Mouse (Mus musculus) kidney, adult 11 months (tissue): ENCODE data around the gene Gng3.
"Not testable (repeated sequence)": the region's sequence is repeated elsewhere in the genome, so short reads cannot be mapped to it uniquely, and the experiment has no call there.

Experiments
- DNase-seq: peaks from one replicate; pipeline ENCODE4 v3.0.0; 2022

Gng3 gene

GRCm38 (mm10) chr19:8839103-8839907 is at the start of gene Gng3:
Gene Gng3, minus strand, starts transcription at chr19:8839194.
- DNase-seq: no peak

DNA sequence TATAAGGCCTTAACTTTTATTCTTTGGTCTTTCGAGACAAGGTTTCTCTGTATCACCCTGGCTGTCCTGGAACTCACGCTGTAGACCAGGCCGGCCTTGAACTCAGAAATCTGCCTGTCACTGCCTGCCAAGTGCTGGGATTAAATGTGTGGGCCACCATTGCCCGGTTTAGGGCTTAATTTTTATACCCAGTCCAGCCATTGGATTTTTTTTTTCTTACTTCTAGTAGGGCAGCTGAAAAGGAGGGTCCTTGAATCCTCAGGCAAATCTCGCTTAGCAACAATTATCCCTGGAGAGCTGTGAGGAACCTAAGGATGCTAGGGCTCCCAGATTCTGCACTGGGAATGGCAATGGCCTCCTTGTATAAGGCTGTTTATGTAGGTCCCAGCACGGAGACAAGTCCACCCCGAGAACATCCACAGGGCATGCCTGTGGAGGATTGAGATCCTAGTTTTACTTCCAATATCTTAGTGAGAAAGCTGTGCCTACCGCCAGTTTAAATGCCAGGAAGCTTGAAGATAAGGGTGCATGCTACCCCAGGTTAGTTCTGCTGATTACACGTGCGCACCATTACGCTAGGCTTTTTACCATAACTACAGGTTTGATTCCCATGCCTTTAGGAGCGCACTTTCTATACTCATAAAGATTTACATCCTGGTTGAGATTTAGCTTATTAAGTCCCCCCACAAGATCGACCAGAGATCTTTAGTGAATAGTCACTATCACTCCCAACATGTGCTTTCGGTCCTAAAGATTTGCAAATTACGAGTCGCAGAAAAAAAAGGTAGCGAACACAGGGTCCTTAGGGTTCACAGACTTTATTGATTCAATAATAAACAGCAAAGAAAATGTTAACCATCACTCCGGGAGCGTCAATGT is 48.8 kb upstream of the Gng3 start:
- no peak for DNase-seq

- DNase-seq: no peak
Observed at GRCm38 (mm10) chr19:8886916-8887584, 48.1 kb upstream of the Gng3 start.

DNA sequence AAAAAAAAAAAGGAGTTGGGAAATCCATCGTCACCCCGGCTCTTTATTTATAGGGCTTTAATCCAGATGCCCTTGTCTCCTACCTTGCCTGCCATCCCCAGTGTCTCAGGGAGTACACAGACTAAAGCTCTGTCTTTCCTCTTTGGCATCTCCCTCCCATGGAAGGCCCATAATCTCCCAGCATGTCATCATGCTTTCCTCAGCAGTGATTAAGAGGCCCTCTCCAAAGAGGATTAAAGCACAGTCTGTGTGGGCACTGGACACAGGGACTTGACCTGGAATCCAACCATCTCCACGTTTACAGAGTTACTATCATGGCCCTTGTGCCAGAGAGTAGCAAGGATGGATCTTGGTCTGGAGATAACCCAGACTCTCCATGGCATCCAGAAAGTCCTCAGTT is 44.6 kb upstream of the Gng3 start, which contains the start of the genes Lbhd1 and Gm49403:
Gene Lbhd1 (plus strand): TSS at position 117 of the 400 bp plus-strand sequence.
Gene Gm49403 (plus strand): TSS at position 315 of the 400 bp plus-strand sequence.
- DNase-seq: no peak

GRCm38 (mm10) chr19:8881034-8881392 is 42.0 kb upstream of the Gng3 start:
- no peak for DNase-seq

GRCm38 (mm10) chr19:8880311-8881033 is 41.5 kb upstream of the Gng3 start, which contains the start of gene Uqcc3:
Gene Uqcc3, minus strand, starts transcription at chr19:8880923.
- peak; percentile 91 for DNase-seq

DNA sequence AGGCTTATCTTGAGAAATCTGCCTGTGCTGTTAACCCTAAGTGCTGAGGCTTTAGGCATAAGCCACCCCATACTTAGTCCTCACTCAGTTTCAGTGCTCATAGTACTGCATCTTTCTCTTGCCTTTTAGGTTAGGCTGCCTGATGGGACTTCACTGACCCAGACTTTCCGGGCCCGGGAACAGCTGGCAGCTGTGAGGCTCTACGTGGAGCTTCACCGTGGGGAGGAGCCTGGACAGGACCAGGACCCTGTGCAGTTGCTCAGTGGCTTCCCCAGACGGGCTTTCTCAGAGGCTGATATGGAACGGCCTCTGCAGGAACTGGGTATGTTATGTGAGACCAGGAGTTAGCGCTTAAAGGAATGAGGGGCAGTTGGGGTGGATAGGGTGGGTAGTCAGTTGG is 36.0 kb upstream of the Gng3 start:
- DNase-seq: no peak

GRCm38 (mm10) chr19:8872266-8872840 is 33.4 kb upstream of the Gng3 start:
- DNase-seq: no peak

DNA sequence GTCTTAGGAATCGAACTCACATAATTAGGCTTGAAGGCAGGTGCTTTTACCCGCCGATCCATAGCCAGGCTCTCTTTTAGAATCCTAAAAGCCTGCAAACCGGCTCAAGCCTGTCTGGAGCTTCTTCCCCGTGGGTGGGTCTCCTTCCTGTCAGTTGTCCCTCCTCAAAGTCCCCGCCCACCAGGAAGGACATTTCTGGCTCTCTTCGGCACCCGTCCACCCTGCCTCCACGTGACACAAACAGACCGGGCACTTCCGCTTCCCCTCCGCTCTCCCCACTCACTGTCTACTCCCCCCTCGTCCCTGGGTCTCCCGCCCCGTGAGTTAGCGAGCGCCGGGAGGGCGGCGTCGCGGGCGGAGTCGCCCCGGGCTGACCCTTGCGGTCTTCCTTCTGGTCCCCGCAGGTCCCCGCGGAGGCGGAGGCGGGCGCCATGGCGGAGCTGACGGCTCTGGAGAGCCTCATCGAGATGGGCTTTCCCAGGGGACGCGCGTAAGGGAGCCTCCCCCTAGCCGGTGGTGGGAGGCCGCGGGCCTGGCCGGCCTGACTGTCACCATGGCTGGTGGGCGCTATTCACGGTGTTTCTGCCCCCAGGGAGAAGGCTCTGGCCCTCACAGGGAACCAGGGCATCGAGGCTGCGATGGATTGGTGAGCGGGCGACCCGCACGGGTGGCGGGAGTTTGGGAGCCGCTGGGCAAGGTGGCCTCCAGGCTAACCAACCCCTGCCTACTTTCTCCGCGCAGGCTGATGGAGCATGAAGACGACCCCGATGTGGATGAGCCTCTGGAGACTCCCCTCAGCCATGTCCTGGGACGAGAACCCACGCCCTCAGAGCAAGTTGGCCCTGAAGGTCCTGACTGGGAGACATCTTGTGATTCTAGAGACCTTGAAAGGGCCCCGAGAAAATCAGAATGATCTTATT is 32.5 kb upstream of the Gng3 start, which contains the start of gene Ubxn1:
Gene Ubxn1 (plus strand): TSS at position 230 of the 920 bp plus-strand sequence.
- DNase-seq: peak; percentile 98

DNA sequence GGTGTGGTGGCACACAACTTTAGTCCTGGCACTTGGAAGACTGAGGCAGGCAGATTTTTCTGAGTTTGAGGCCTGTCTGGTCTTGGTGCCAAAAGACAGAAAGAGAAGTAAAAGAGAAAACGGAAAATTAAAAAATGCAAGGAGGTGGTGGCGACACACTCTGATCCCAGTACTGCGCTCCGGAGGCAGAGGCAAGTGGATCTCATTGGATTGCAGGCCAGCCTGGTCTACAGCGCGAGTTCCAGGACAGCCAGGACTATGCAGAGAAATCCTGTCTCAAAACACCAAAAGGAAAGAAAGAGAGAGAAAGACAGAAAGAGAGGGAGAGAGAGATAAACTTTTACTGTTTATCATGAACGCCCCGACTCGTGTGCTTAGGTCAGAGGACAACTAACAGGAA is 31.8 kb upstream of the Gng3 start:
- no peak for DNase-seq

- not testable (repeated sequence) for DNase-seq
Observed at GRCm38 (mm10) chr19:8870381-8870780, 31.4 kb upstream of the Gng3 start.

DNA sequence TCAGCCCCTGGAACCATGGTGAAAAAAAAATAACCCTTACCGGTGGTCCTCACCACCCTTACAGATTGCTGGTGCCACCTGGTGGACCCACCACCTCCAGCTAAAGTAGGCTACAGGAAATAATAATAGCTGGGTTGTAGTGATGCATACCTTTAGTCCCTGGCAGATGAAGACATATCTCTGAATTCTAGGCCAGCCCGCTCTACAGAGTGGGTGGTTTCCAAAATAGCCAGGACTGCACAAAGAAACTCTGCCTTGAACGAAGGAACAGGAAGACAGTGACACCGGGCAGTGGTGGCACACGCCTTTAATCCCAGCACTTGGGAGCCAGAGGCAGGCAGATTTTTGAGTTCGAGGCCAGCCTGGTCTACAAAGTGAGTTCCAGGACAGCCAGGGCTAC is 25.3 kb upstream of the Gng3 start:
- no peak for DNase-seq

DNA sequence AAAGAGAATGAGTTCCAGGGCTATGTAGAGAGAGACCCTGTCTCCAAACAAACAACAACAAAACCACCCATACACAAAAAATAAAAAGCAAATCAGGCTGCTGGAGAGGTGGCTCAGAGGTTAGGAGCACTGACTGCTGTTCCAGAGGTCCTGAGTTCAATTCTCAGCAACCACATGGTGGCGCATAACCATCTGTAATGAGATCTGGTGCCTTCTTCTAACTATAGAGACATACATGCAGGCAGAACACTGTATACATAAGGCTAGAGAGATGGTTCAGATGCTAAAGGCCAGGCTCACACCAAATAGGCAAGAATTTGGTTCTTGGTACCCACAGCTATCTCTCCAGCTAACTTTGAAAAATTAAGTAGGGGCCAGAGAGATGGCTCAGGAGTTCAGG is 20.0 kb upstream of the Gng3 start:
- DNase-seq: no peak

DNA sequence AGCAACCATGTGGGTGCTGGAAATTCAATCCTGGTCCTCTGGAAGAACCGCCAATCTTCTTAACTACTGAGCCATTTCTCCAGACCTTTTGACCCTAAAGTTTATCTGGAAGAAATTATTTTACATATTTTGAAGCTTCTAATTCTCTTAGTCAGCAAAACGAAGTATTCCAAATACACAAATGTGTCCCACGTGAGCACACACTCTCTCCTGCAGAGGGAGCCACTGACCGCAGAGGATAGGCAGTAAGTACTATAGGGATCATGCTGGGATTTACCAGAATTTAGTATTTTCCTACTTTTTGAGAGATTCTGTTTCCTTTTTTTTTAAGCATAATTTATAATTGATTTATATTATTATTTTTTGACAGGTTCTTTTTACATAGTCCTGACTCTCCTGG is 18.7 kb upstream of the Gng3 start:
- peak; percentile 45 for DNase-seq

DNA sequence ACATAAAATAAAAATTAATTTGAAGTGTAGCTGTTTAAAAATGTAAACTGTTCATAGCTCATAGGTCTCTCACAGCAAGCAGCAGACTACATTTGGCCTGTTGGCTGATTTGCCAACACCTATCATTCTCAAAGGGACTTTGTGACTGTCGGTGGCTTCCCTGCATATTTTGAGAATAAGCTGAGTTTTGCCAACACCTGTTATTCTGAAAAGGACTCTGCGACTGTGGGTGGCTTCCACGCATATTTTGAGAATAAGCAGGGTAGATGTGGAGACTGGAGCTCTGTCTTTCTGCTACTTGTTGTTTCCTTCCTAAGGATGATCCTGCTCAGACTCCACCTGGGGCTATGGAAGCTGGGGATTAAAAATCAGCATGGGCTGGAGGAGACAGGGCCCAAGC is 14.1 kb upstream of the Gng3 start:
- no peak for DNase-seq

GRCm38 (mm10) chr19:8852236-8852928 is 13.4 kb upstream of the Gng3 start:
- DNase-seq: no peak

DNA sequence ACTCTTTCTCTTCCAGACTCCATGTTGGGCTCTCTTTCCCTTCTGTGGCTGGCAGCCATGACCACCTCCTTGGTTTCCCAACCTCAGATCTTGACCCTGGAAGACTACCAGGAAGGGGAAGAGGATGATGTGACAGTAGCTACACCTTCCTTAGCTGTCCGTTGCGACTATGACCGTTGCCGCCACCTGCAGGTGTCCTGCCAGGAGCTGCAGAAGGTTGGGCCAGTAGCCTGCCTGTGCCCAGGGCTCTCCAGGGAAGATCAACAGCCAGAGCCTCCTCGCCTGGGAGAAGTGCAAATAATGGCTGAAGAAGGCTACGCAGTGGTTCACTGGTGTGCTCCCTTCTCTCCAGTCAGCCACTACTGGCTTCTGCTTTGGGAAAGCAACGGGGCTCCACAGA is 12.6 kb upstream of the Gng3 start:
- DNase-seq: no peak

DNA sequence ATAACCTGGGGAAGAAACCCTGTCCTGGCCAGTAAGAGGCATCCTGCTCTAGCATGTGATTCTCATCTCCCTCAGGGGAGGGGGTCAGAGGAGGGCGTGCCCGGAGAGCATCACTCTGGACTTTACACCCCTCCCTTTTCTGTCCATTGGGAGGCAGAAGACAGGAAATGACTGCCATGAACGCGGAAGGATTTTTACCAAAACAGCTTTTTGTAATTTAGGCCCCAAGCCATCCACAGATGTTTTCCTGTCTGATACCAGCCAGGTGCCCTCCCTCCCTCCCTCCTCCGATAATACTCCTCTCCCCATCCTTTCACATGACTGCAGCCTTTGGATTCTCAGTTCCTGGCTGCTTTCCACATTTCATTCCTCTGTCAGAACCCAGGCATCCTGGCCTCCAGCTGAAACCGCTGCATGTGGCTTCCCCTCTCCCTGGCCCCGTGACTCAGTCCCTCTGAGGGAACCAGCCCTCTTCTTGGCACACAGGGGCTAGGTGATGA is 11.5 kb upstream of the Gng3 start, which contains the start of gene Lrrn4cl:
Gene Lrrn4cl (plus strand): TSS at position 367 of the 500 bp plus-strand sequence.
- DNase-seq: no peak

DNA sequence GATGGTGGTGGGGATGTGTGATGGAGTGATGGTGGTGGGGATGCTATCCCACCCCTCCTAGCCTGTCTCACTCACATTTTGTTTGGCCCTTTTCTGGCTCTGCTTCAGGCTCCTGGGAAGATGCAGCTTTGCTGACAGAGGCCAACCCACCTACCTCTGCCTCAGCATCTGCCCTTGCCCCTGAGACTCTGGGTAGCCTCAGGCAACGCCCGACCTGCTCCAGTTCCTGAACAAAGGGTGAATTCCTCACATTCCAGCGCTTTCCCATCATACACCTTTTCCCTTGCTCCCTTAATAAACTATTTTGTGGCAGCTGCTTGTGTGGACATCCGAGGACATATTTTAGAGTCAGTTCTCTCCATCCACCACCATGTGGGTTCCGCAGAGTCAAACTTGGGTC is 9.4 kb upstream of the Gng3 start:
- DNase-seq: no peak
